Mouse (Mus musculus) retina, postnatal 1 day (tissue): Measurements from ENCODE around the gene Nop53.

Experiments used
- DNase-seq: peaks from one replicate; pipeline ENCODE4 v3.0.0-alpha.2; 2012

The Nop53 gene

DNA sequence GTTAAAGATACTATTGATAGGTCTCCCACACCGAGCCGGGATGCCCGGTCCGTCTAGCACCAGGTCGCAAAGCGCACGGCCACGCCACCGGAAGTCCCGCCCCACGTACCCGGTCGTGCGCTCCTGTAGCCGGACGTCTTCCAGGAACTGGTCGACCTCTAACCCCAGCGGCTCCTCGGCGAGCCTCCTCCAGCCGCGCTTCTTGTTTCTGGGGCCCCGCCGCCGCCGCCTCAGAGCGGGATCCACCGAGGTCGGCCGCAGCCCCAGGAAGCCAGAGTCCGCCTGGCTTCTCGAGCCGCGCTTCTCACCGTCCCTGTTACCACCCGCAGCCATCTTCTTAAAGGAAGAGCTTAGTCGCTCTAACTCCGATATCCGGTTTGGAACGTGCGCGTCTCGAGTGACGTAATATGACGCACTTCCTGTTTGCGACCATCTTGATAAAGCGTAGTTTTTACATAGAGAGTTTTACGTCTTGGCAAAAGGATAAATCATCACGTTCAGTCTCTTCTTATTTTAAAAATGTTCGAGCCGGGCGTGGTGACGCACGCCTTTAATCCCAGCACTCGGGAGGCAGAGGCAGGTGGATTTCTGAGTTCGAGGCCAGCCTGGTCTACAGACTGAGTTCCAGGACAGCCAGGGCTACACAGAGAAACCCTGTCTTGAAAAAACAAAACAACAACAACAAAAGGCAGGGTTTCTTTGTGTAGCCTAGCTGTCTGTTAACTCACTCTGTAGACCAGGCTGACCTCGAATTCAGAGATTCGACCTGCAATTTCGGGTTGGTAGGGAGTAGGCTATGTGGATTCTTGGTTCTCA, at the start of gene Nop53:
TSS of gene Nop53 (minus strand) at position 354 of the 816 bp plus-strand sequence.
- peak; percentile 99 for DNase-seq

DNA sequence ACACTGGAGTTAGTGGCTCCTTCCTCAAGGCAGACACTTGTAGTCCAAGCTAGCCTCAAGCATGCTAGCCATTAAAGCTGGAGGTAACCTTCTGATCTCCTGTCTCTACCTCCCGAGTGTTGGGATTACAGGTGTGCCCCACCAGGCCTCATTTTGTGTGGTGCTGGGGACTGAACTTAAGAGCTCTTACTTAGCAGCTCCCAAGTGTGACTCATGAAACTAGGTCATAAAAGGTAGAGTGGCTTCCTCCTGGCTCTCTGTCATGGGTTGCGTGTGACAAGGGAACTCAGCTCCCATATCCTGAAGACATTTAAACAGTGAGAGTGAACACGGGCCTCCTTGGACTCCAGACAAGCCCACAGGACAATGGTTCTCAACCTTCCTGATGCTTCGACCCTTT, 47.9 kb upstream of the Nop53 start:
- no peak for DNase-seq

DNA sequence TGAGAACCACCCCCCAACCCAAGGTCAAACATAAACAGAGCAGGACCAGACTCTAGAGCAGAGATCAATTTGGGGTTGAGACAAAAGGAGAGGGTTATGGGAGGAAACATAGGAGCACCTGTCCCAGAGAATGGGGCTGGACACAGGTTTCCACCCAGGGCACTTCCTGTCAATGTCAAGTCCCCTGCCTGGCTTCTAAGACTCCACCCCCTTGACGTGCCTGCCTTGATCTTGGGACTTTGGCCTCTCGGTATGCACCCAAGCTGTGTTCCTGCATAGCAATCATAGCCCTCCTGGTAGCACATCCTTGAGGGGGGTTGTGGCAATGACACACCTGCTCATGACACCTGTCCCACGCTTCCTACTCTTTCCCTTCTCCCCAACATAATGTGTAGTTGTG, 47.3 kb upstream of the Nop53 start:
- DNase-seq, result no peak

DNA sequence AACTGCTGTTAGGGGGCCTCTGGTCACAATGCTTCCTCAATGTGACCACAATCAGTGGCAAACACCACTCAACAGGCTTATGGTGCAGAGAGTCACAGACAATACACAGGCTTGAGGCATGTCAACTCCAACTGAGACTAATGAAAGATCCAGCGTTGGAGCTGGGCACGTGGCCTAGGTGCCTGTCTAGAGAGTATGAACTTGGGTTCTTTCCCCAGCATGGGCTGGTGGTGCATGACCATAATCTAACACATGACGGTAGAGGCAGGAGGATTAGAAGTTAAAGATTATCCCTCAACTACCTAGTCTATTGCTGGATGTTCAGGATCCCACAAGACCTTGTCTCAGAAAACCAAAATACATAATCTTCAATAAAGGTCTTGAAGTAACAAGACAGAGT, 45.9 kb upstream of the Nop53 start:
- no peak for DNase-seq

DNA sequence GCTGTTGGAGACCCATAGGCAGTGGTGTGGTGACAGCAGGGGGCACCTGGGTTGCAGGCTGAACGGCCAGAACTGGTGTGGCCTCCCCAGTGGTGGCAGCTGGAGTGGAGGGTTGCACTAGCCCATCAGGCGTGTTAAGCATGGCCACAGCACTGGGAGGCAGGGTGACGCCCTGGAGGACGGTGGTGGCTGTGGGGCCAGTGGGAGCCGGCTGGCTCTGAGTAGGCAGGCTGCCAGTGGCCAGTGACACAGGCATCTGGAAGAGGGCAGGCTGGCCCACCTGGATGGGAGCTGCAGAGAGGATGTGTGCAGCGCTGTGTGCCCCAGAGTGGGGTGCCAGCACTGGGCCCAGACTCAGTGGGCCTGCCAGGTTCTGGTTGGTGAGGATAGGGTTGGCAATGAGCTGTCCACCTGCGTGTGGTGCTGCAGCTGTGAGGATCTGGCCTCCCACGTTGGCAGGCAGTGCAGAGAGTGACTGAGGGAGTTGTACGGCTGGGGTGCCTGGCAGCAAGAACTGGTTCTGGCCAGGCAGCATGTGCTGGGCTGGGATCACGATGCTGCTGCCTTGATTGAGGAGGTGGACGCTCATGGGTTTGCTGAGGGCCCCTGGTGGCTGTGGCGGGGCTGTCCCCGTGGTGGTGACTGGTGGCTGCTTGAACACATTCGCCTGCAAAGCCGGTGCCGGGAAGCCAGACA, 41.9 kb upstream of the Nop53 start:
- DNase-seq, result no peak

DNA sequence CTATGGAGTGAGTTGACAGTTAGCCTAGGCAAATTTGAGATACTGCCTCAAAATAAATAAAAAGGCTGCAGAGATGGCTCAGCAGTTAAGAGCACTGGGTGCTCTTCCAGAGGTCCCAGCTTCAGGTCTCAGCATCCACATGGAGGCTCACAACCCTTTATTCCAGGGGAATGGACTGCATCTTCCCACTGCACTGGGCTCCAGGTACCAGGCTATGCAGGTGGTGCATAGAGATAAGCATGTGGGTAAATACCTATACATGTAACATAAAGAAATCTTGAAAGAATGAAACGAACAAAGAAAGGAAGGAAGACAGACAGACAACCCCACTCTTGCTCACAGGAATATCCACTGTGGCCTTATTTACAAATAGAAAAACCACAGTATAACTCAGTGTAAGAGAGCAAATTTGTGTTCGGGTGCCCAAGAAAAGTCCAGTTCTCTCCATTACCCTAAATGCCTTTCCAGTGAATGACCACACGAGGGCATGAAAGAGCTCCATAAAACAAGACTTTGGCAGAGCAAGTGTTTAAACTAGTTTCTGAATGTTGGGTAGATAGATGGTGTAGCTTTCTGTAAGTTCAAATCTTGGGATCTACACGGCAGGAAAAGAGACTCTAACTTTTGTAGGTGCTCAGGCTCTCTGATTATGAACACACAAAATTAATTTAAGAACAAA, 37.0 kb upstream of the Nop53 start:
- peak; percentile 62 for DNase-seq

DNA sequence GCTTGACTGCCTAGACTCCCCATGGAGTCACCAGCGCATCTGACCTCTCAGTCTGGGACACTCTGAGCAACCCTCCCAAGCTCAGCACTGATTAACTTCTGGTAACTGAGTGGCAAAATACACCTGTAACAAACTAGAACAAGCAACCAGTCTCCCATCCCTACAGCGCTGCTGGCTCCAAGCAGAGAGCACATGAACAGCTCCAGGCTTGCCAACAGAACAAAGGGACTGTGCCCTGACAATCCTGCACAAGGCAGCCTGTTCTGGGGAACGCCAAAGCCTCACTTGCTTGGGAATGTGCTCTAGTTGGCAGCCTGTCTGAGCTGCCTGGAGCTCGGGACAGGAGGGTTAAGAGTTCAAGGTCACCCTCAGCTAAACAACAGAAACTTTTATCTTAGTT, 35.7 kb upstream of the Nop53 start:
- DNase-seq, result no peak

DNA sequence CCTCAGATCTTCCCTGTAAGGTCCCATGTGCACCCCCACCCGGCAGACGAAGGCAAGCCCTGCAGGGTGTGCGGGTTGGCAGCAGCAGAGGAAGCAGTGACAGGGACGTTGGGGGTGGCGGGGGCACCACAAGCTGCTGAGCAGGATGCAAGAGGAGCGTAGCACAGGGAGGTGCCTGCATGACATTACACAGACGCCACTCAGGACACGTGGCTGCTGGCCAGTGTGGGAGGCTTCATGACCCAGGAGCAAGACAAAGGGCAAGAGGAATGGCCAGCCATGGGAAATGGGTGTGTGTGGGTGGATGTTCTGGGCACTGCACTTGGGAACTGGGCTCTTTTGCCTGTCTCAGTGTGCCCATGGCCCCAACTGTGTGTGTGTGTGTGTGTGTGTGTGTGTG, 34.4 kb upstream of the Nop53 start:
- DNase-seq, result no peak

DNA sequence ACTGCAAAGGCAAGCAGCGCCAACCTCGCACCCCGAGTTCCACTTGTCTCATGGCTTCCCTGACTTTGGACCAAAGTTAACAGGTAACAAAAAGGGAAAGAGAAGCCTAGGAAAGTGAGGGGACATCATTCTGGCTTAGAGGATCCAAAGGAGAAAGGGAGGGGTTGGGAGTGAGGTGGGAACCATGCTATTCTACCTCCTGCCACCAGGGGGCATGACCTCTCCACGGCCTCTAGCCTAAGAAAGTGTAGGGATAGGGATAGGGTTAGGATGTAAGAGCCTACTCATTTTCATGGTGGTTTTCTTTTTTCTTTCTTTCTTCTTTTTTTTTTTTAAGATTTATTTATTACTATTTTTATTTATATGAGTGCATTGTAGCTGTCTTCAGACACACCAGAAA, 30.0 kb upstream of the Nop53 start:
- DNase-seq, result peak; percentile 66

DNA sequence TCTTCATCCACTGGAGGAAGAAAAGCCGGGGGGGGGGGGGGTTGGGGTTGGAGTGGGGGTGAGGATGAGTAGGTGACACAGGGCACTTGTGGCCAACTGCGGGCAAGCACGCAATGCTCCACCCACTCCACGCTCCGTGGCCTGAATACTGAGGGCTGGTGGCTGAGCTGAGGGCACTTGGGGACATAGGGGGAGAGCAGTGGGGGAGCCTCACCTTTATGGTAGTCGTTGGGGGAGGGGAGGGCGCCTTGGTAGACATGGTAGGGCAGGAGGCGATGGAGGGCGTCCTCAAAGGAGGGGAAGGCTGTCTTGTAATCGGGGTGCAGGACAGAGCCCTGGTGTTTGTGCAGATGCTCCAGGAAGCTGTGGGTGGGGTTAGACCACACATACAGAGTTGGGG, 29.6 kb upstream of the Nop53 start:
- no peak for DNase-seq

DNA sequence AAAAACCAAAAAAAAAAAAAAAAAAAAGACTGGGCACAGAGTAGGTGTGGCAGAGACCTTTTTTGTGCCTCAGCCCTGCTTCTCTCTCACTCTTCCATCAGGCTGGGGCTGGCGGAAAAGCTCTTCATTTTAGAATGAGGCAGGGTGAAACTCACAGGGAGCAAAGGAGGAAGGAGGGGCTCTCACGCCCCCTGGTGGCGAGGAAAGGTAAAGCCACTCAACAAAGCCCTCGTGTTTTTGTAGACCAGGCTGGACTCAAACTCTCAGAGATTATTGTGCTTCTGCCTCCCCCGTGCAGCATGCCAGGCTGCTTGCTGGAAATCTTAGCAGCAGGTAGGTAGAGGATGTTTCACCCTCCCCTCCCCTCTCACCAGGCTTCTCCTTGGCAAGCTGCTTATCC, 28.8 kb upstream of the Nop53 start:
- DNase-seq, result peak; percentile 74

DNA sequence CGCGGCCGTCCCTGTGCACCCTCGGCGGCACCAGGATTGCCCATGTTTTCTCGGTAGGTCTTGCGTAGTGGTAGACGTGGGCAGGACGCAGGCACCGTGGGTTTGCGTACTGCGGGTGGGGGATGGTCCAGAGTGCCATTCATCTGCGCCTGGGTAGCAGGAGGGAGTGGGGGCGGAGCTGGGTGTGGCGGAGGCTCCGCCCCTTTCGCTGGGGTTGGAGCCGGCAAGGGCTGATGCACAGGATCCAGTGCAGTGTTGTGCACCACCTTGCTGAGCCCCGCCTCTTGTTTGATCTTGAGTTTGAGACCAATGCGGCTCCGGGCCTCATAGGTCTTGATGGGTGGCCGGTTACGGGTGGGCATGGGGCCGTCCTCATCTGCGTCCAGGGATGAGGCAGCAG, 26.4 kb upstream of the Nop53 start:
- no peak for DNase-seq

DNA sequence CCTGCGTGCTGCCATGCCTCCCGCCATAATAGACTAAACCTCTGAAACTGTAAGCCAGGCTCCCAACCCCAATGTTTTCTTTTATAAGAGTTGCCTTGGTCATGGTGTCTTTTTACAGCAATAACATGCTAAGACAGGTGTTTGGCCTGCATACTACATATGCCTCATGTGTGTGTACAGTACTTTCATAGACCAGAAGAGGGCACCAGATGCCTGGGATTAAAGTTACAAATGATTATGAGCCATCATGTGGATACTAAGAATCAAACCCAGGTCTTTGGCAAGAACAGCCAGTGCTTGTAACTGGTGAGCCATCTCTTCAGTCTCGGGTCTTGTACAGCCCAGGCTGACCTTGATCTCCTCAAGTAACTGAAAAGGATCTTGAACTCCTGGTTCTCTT, 23.8 kb upstream of the Nop53 start:
- DNase-seq, result peak; percentile 28

DNA sequence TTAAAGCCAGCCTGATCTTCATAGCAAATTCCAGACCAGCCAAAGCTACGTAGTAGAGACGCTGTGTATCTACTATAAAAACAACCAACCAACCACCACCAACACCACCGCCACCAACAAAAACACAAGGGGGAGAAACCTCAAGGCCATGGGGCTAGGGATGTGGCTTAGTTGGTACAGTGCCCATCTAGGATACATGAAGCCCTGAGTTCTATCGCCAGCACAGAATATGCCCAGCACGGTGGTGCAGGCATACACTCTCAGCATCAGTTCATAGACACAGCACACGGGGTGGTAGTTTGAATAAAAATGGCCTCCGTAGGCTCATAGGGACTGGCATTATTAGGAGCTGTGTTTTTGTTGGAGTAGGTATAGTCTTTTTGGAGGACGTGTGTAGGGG, 22.4 kb upstream of the Nop53 start:
- no peak for DNase-seq

DNA sequence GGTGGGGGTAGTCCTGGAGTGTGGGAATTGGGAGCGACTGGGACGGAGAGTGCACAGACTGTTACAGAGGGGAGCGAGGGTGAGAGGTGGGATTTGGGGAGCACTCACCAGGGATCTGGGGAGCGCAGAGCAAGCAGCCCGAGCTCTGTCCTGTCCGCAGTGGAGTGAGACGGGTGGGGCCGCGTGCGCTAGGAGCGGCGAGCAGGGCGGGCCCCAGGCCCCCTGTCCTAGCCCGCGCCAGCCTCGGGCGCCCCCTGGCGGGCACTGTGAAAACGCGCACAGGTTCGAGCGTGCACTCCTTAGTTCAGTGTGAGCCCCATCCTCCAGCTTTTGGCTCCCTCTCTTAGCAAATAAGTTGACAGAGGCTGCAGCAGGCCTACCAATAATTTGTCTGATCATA, 21.4 kb upstream of the Nop53 start, which contains the start of gene Ehd2:
TSS of gene Ehd2 (minus strand) at position 256 of the 400 bp plus-strand sequence.
- peak; percentile 83 for DNase-seq

DNA sequence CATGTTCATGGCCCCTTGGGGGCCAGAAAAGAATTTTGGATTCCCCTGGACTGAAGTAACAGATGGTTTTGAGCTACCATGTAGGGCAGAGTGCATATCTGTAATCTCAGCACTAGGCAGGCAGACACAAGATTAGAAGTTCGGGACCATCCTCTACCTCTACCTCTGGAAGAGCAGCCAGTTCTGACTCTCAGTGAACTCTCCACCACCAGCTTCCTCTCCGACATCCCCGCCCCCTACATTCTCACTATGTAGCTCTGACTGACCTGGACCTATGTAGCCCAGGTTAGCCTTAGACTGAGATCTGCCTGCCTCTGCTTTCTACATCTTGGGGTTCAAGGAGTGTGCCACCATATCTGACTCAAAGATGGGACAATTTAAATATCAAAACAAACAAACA, 20.6 kb upstream of the Nop53 start:
- no peak for DNase-seq

DNA sequence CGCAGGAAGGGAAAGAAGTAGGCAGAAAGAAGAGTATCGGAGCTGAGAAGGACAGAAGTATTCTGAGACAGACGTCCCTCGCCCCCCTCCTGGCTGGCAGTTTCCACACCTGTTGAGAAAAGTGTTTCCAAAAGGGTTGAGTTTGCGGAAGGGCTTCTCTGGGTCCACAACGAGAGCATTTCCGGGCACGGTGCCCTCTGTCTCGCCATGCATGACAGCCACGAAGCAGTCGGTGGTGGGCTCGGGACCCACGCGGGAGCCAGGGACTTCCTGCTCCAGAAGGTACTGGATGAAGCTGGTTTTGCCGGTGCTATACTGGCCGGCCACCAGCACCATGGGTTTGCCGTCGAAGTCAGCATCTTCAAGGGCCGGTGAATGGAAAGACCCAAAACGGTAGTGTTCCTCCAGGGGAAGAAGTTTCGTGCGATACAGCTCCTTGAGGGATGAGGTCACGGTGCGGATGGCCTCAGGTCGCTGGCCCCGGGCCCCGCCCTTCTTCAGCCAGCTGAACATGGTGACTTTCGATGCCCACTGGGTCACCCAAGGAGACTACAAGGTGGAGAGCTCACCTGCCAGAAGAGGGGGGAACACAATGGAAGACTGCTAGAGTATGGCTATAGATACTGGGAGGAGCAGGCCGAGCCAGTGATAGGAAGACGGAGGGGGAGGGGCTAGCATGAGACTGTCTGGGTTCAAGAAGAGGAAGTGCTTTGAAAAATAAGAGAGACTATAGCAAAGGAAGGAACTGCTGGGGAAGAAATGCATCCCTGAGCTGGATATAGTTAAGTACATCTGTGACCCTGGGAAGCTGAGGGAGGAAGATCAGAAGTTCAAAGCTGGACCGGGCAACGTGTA, 18.2 kb upstream of the Nop53 start:
- DNase-seq, result no peak

DNA sequence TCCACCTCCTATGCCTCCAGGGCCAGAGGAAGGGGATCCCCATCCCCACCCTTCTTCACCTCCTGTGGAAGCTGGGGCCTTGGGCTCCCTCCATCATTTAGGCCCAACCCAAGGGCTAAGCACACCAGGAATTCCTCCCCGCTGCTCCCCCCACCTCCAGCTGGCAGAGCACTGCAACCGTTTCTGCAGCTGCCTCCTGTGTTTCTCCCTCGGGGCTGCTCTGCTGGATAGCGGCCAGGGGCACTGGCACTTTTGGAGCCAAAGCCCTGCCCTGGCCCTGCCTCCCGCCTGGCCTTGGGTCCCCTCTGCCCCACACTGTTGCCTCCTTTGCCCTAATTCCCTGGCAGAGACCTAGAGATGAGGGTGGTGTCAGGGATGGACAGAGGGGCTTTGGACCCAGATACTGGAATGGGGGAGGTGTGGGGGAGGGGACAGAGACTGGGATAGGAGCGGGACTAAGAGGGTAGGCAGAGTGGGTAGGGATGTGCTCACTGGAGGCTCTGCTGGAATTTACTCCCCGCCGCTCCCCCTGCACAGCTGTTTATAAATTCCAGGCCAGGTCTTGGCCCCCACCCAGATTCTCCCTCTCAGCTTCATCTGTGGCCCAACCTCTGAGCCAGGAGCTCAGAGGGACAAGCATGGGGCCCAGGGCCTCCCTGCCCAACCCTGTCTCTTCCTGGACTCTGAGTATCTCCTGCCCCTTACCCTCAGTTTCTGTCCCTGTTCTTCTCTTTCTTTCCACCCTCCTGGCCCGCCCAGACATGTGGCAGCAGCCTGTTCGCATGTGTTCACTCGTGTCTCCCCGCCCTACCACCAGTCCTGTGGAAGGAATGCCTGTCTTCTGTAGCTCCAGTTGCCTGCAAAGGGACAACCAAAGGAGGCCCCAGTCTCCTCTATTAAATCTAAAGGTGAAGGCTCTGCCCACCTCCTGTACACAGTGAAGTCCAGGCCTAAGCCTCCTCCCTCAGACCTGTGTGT, 16.7 kb upstream of the Nop53 start:
- DNase-seq, result peak; percentile 94

DNA sequence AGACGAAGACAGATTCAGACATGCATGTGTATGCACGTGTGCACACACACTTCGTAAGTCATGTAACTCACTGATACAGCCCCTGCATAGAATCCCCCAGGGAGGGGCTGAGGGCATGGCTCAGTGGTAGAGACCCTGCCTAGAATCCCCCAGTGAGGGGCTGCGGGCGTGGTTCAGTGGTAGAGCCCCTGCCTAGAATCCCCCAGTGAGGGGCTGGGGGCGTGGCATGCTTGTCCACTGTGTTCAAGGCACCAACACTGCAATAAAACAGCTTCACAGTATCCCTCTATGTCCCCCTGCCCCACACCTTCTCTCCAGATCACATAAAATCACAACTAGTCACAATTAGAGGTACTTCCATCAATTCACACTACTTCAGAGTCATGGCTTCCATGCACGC, 15.9 kb upstream of the Nop53 start:
- DNase-seq, result no peak

DNA sequence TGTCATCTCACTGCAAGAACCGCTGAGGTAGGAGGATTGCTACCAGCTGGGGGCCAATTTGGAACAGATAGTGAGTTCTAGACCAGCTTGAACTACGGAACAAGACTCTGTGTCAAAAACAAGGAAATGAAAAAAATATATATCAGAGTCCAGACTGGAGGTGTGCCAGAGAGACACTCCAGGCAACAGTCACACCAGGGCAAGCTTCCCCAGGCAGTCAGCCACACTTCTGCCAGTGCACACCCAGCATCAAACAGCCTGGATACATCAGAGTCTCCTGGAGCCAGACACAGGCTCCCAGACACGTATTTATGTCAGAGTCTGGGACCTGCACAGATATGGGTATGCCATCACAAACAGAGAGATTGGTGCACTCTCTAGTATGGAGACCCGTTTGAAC, 15.4 kb upstream of the Nop53 start:
- DNase-seq, result no peak

DNA sequence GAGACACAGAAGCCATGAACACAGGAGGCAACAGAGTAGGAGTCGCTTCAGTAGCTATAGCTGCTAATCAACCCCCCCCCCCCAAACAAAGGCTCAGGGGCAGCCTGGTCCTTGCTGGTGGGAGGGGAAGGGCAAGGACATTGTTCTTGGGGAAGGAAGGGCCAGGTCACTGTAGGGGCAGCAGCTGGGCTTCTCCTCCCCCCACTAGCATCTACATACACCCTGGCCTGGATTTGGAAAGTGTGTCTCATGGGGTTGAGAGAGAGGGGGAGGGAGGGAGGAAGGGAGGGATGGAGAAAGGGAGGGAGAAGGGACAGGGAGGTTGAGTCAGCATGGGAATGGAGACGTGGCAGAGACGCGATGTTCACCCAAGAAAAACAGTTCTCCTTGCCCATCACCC, 14.8 kb upstream of the Nop53 start:
- DNase-seq, result peak; percentile 89

DNA sequence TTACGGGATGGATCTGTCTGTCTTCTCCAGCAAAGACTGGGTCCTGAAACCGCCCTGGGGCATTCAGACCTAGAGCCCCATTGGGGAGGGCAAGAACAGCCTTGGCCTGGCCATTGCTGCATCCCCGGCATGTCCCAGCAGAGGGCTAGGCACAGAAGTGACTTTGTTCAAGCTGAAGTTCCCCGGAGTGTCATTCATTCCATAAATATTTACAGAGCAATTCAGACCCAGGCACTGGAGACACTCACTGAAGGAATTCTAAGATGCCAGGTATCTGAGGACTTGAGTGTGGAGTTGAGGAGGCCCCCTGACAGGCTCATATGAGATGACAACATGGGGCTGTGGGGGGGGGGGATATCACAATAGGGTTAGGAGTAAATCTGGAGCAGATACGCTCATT, 10.3 kb upstream of the Nop53 start:
- DNase-seq, result no peak
